Mouse (Mus musculus): Measurements from ENCODE around the gene Tcf7l2.

GRCm38 (mm10) chr19:55698892-55699291 lies 42.7 kb upstream of the Tcf7l2 start:
- TF ChIP-seq CTCF (IDR thresholded peaks at IDR 0.05; ENCODE audit: low read depth): no peak
- TF ChIP-seq EP300 (optimal IDR thresholded peaks at IDR 0.05): no peak

All from stomach, postnatal 0 days (tissue).